Mouse (Mus musculus) limb, embryonic 12.5 days (tissue): ENCODE data around the gene Zfp385c. TPM values are rescaled to one million over a fixed set of nuclear protein-coding genes. Genes with fewer than 3 reads are reported as not detected.

Experiments
- ATAC-seq: fragments of 200-750 bp; cut with Nextera tagmentation; 2 replicates; pipeline ENCODE4 v1.8.0; 2017; ENCODE audit warnings: low read depth, moderate TSS enrichment; ENCODE audit not compliant: insufficient number of reproducible peaks, insufficient read depth, low FRiP score, low TSS enrichment
- H3K27ac ChIP-seq: fragments of 300-500 bp; sonication (generic); 2 replicates; pipeline ENCODE4 v1.5.1; 2016; ENCODE audit warnings: mild to moderate bottlenecking, moderate library complexity
- H3K27me3 ChIP-seq: fragments of 300-500 bp; sonication (generic); 2 replicates; pipeline ENCODE4 v1.6.1; 2016; ENCODE audit warnings: mild to moderate bottlenecking, moderate library complexity
- H3K36me3 ChIP-seq: fragments of 300-500 bp; sonication (generic); 2 replicates; pipeline ENCODE4 v1.6.1; 2016; ENCODE audit warnings: mild to moderate bottlenecking, moderate library complexity
- H3K4me1 ChIP-seq: fragments of 300-500 bp; sonication (generic); replicated peaks from 2 replicates; pipeline ENCODE4 v1.6.1; 2016
- H3K4me2 ChIP-seq: fragments of 300-500 bp; sonication (generic); 2 replicates; pipeline ENCODE4 v1.6.1; 2016; ENCODE audit warnings: mild to moderate bottlenecking, moderate library complexity
- H3K4me3 ChIP-seq: fragments of 300-500 bp; sonication (generic); replicated peaks from 2 replicates; pipeline ENCODE4 v1.5.1; 2016; ENCODE audit warnings: mild to moderate bottlenecking
- H3K9ac ChIP-seq: fragments of 300-500 bp; sonication (generic); replicated peaks from 2 replicates; pipeline ENCODE4 v1.6.1; 2016; ENCODE audit warnings: mild to moderate bottlenecking, moderate library complexity
- H3K9me3 ChIP-seq: fragments of 300-500 bp; sonication (generic); 2 replicates; pipeline ENCODE4 v1.6.1; 2016; ENCODE audit warnings: mild to moderate bottlenecking, moderate library complexity
- WGBS: fragments of 180-500 bp; shearing (Covaris S2); methylation state at CpG from one replicate; pipeline ENCODE4 v1.1.7; 2016; 5-methylcytosine and 5-hydroxymethylcytosine counted together
- polyA plus RNA-seq: library from polyadenylated mRNA; unstranded; fragments of >200 nt; fragmentation: Nextera tagmentation; extraction: Ambion mirVana; gene quantifications from 2 replicates; pipeline ENCODE4 v1.2.1, GENCODE M21; 2016

Zfp385c gene
- polyA plus RNA-seq, 1 experiment from 2014 or later, result 0.70 TPM

DNA sequence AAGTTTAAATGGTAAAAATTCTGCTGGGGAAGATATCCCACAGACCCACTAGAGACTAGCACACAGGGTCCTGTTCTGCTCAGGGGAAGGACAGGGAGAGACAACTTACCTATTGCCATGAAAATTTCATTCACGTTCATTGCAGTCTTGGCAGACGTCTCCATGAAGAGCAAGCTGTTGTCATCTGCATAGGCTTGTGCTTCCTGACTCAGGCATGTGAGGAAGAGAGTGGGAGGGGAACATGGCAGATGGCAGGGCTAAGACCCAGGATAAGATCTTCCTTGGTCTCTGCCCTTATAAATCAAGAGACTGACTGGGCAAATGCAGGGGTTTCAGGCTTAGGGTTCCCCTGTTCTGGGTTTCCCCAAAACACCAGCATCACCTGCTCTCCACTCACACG lies 24.4 kb upstream of the Zfp385c start:
- ATAC-seq, result no peak
- Histone ChIP-seq H3K4me1 (peaks cover 25% of the 10 kb centered on the region), H3K9ac (no peak overlapping the region), H3K27me3 (no peaks in the 10 kb centered on the region), H3K4me3 (no peak overlapping the region), H3K9me3 (no peaks in the 10 kb centered on the region), H3K36me3 (peaks cover 54% of the 10 kb centered on the region), H3K4me2 (no peak overlapping the region), H3K27ac (no peak overlapping the region)
- WGBS, result 84% methylated on average over 3 of the region's 3 CpGs

DNA sequence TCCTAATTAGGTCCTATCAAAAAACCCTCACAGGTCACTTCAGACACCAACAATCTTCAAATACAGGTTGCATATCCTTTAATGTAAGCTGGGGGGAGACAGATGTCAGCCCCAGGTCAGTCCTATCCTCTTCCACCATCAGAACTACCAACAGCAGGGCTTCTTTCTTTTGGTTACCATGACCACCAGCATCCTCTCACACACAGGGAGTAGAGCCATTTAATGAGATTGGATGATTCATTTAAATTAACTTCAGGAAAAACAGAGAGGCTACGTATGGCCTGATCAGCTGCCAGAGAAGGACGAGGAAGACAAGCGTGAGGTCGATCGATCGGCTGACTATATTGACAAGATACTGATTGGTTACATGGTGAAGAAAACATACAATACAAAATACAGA lies 22.7 kb upstream of the Zfp385c start:
- no peak overlapping the region for H3K4me3 ChIP-seq
- H3K27ac ChIP-seq, result no peak overlapping the region
- H3K9ac ChIP-seq, result no peak overlapping the region
- H3K27me3 ChIP-seq, result no peaks in the 10 kb centered on the region
- H3K4me1 ChIP-seq, result peaks cover 35% of the 10 kb centered on the region
- no peak overlapping the region for H3K4me2 ChIP-seq
- H3K36me3 ChIP-seq, result peaks cover 60% of the 10 kb centered on the region
- 89% methylated on average over 6 of the region's 6 CpGs for WGBS
- no peaks in the 10 kb centered on the region for H3K9me3 ChIP-seq
- ATAC-seq, result no peak

DNA sequence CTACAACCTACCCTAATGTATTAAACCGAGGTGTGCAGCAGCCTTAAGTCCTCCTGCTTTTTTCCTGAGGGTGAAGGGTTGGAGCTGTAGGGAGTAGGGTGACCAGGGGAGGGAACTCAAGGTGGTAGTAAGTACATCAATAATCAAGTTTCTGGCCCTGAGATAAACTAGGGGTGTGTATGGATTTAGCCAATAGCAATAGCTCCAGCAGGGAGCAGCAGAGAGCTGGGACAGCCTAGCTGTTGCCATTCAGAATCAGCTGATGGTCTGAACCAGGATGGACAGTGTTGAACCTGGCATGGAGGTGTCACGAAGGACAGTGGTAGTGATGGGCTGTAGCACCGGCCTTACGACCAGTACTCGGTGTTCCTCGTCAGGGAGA lies 22.3 kb upstream of the Zfp385c start:
- Histone ChIP-seq H3K4me2 (peak overlapping the region; percentile 66), H3K27me3 (no peaks in the 10 kb centered on the region), H3K9ac (peak overlapping the region; percentile 55; the same call in 1 of the 2 replicates), H3K27ac (no peak overlapping the region; the same call in 1 of the 2 replicates), H3K9me3 (no peaks in the 10 kb centered on the region), H3K36me3 (peaks cover 59% of the 10 kb centered on the region), H3K4me1 (peaks cover 35% of the 10 kb centered on the region), H3K4me3 (peak overlapping the region; percentile 25; the same call in 1 of the 2 replicates)
- no peak for ATAC-seq
- 45% methylated on average over 6 of the region's 6 CpGs for WGBS

DNA sequence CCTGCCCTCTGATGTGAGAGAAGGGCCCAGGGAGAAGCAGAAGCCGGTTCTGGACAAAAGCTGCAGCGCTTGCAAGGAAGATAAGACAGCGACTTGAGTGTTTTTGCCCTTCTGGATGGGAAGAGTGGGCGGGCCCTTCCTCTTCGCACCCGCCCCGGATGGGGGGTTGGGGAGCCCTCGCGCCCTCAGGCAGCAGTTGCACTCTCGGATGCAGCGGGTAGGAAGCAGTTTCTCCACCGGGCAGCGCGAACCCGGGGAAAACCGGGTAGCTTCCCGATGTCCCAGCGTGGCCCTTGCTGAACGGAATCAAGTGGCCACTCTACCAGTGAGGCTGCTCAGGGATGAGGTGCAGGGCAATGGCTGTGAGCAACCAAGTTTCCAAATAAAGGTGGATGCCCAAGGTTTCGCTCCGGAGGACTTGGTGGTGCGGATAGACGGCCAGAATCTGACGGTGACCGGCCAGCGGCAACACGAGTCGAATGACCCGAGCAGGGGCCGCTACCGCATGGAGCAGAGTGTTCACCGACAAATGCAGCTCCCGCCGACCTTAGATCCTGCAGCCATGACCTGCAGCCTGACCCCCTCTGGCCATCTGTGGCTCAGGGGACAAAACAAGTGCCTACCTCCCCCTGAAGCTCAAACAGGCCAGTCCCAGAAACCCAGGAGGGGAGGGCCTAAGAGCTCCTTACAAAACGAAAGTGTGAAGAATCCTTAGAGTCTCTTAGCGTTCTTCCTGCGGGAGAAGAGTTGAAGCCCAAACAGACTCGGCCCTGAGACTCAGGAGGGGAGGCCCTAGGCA lies 21.7 kb upstream of the Zfp385c start, which contains the start of gene Hspb9:
TSS of gene Hspb9 (plus strand) at position 116 of the 799 bp plus-strand sequence.
- WGBS, result 5% methylated on average over 38 of the region's 38 CpGs
- H3K9ac ChIP-seq, result peak within 1 kb of the TSS; percentile 55
- peak within 1 kb of the TSS; percentile 66 for H3K4me2 ChIP-seq
- H3K4me1 ChIP-seq, result peaks cover 35% of the 10 kb centered on the region
- no peak for ATAC-seq
- peak within 1 kb of the TSS; percentile 66 for H3K27ac ChIP-seq
- H3K27me3 ChIP-seq, result no peaks in the 10 kb centered on the region
- H3K36me3 ChIP-seq, result peaks cover 59% of the 10 kb centered on the region
- H3K4me3 ChIP-seq, result peak within 1 kb of the TSS; percentile 97
- no peaks in the 10 kb centered on the region for H3K9me3 ChIP-seq

DNA sequence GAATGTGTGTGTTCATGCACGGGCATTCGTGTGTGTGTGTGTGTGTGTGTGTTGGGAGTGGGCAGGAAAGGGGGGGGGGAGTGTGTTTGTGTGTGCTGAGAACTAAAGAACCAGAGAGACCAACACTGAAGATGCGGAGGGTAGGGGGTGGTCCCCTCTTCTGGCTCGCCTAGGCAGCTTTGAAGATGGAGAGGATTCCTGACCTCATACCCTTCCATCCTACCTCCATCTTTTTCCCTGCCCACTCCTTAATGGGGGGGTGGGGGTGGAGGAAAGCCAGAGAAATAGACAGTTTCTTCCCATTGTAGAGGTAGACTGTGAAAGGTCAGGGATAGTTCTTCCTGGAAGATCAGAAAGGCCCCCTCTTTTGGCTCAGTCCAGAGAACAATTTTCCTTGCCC lies 20.9 kb upstream of the Zfp385c start:
- peak overlapping the region; percentile 25; the same call in 1 of the 2 replicates for H3K4me3 ChIP-seq
- peaks cover 59% of the 10 kb centered on the region for H3K36me3 ChIP-seq
- ATAC-seq, result no peak
- no peaks in the 10 kb centered on the region for H3K27me3 ChIP-seq
- H3K4me1 ChIP-seq, result peaks cover 35% of the 10 kb centered on the region
- H3K9ac ChIP-seq, result no peak overlapping the region
- H3K4me2 ChIP-seq, result peak overlapping the region; percentile 66
- peak overlapping the region; percentile 66 for H3K27ac ChIP-seq
- H3K9me3 ChIP-seq, result no peaks in the 10 kb centered on the region
- WGBS, result 65% methylated on average over 4 of the region's 4 CpGs

DNA sequence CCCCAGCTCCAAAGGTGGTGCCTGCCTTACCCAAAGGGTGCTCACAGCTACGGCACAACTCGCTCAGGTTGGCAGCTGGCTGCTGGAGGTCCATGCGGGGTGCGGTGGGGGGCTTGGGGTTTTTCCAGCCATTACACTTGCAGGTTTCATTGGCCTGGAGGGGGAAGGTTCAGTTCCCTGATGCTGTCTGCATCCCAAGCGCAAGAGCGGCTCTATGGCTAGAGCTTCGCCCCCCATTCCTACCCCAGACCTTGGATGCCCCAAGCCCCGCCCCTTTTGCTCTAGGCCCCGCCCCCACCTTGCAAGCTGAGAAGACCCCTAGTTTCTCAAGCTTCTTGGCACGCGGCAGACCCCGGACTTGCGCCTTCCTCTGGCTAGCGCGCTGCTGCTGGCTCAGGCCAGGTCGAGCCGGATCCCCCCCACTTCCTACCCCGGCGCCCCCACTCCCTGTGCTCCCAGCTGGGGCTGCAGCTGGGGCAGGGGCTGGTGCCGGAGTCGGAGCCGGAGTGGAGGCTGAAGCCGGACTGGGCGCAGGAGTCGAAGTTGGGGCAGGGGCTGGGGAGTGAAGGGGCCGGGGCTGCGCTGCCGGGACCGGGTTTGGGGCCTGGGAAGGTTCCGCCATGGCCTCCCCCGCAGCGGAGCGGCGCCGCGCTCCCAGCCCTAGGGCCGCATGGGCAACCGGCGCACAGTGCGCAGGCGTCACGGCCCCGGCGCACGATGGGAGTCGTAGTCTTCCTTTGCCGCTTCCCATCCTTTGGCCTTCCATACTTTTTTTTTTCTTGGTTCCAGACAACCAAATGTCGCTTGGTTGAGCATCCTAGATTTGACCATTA lies 19.7 kb upstream of the Zfp385c start, which contains the start of gene Kat2a:
TSS of gene Kat2a (minus strand) at position 683 of the 833 bp plus-strand sequence.
- Histone ChIP-seq H3K4me1 (peaks cover 35% of the 10 kb centered on the region), H3K27ac (peak within 1 kb of the TSS; percentile 92), H3K4me3 (peak within 1 kb of the TSS; percentile 97), H3K9me3 (no peaks in the 10 kb centered on the region), H3K9ac (peak within 1 kb of the TSS; percentile 95), H3K27me3 (no peaks in the 10 kb centered on the region), H3K36me3 (peaks cover 59% of the 10 kb centered on the region), H3K4me2 (peak within 1 kb of the TSS; percentile 66)
- WGBS, result 3% methylated on average over 48 of the region's 48 CpGs
- ATAC-seq, result peak; percentile 79

DNA sequence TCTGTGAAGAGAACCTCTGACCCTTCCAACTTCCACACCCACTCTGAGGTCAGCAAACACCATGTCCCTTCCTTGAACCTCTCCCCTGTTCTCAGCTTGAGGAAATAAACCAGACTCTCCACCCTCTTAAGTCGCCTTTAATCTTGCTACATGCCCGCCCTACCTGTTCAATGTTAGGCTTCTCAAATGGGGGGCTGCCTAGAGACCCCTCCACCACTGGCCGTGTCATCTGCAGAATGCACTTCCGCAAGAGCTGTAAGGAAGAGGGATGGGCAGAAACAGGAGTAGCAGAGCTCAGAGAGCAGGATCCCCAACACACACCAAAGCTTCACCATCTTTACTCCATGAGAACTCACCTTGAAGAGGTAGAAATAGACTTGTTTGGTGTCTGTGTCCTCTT lies 18.7 kb upstream of the Zfp385c start:
- Histone ChIP-seq H3K36me3 (peaks cover 59% of the 10 kb centered on the region), H3K27me3 (no peaks in the 10 kb centered on the region), H3K4me1 (peaks cover 35% of the 10 kb centered on the region), H3K4me3 (no peak overlapping the region), H3K9me3 (no peaks in the 10 kb centered on the region), H3K27ac (no peak overlapping the region), H3K9ac (no peak overlapping the region), H3K4me2 (no peak overlapping the region)
- no peak for ATAC-seq
- 81% methylated on average over 4 of the region's 4 CpGs for WGBS

DNA sequence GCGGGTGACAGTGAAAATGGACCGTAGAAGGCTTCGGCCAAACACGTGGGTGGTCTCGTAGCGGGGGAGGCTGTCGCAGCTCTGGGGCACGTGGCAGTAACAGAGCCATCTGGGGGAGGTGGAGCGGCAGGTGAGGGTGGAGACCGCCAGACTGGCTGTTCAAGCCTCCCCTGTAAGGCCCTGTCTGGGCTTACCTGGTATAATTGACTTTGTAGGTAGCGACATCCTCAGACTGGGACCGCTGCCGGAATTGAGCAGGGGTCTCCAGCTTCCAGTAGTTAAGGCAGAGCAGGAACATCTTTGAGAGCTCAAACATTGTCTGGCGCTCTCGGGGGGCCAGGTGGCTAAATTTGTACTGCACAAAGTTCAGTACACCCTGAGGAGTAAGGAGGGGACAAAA lies 18.3 kb upstream of the Zfp385c start:
- 91% methylated on average over 15 of the region's 15 CpGs for WGBS
- Histone ChIP-seq H3K27me3 (no peaks in the 10 kb centered on the region), H3K36me3 (peaks cover 59% of the 10 kb centered on the region), H3K4me3 (no peak overlapping the region), H3K4me1 (peaks cover 35% of the 10 kb centered on the region), H3K9me3 (no peaks in the 10 kb centered on the region), H3K4me2 (no peak overlapping the region), H3K27ac (no peak overlapping the region), H3K9ac (0 out of 2 replicates have a peak overlapping the region, but pooled peaks have one; percentile 14)
- no peak for ATAC-seq

DNA sequence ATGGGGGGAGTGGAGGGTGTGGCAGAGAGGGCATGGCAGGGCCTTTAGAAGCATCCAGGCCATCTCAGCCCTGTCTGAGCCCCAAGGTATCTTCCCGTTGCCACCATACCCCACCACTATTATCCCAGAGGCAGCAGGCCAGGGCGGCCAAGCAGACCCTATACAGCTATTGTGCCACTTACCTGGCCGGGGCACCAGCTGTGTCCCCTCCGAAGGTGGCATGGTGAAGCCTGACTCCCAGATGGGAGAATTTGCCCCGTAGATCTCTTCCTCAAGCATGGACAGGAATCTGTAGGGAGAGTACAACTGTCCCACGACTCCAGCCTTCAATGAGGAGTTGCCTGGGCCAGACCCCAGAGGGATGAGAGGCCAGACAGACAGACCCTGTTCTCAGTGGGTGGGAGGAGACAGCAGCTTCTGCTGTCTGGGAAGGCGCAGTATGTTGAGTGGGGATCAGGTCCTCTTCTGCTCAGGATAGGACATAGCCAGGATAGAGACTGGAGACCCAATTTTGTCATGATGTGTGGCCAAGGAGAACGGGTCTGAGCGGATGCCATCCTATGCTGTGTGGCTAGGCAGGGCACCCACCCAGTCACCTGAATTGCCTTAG lies 17.1 kb upstream of the Zfp385c start:
- Histone ChIP-seq H3K9ac (no peak overlapping the region; the same call in 1 of the 2 replicates), H3K4me1 (peaks cover 31% of the 10 kb centered on the region), H3K27ac (no peak overlapping the region), H3K9me3 (no peaks in the 10 kb centered on the region), H3K4me2 (no peak overlapping the region), H3K27me3 (no peaks in the 10 kb centered on the region), H3K4me3 (no peak overlapping the region), H3K36me3 (peaks cover 63% of the 10 kb centered on the region)
- ATAC-seq, result no peak
- WGBS, result 95% methylated on average over 9 of the region's 9 CpGs

DNA sequence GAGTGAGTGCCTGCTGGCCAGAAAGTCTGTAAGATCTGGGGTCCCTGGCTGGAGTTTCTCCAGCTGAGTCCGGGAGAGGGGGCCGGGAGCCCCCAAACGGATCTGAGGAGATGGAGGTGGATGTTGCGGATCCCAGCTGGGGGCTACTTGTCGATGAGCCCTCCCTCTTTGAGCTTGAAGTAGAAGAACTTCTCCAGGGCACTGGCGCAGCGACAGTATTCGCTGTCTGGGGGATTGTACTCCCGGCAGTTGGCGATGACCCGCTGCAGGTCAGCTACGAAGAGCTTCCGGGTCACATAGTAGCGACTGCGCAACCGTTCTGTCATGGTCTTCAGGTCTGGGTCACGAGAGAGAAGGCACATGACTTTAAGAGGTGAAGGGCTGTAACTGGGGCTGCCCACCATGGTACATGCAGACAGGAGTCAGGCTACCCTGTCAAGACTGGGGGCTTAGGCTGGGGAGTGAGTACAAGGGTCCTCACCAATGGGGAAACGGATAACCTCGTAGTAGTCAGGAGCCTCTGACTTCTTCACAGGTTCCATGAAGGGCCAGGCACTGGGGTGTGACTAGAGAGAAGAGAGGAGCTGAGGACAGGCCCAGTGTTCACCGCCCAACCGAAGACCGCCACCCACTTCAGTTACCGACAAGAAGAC lies 13.0 kb upstream of the Zfp385c start:
- H3K27ac ChIP-seq, result no peak overlapping the region
- H3K4me3 ChIP-seq, result no peak overlapping the region
- H3K9me3 ChIP-seq, result no peaks in the 10 kb centered on the region
- 90% methylated on average over 23 of the region's 23 CpGs for WGBS
- no peak overlapping the region for H3K9ac ChIP-seq
- no peak overlapping the region for H3K4me2 ChIP-seq
- H3K27me3 ChIP-seq, result 0 out of 2 replicates have a peak, but pooled peaks cover 7% of the 10 kb centered on the region
- peaks cover 13% of the 10 kb centered on the region; the same call in 1 of the 2 replicates for H3K4me1 ChIP-seq
- H3K36me3 ChIP-seq, result peaks cover 59% of the 10 kb centered on the region
- ATAC-seq, result no peak
